Mouse (Mus musculus): Measurements from ENCODE around the gene Art3.

Art3 gene

GRCm38 (mm10) chr5:92331635-92332338, at the start of gene Art3:
TSS of gene Art3 (plus strand) at chr5:92331827.
- DNase-seq (ENCODE audit: low spot score in 2 of 2): no peak

- no peak for DNase-seq (ENCODE audit: low spot score in 2 of 2)
These were observed 49.1 kb upstream of the Art3 start for GRCm38 (mm10) chr5:92282571-92282970.

GRCm38 (mm10) chr5:92283107-92283506, 48.5 kb upstream of the Art3 start:
- DNase-seq (ENCODE audit: low spot score in 2 of 2): no peak

GRCm38 (mm10) chr5:92287840-92288239, 43.8 kb upstream of the Art3 start:
- DNase-seq (ENCODE audit: low spot score in 2 of 2): no peak

- no peak for DNase-seq (ENCODE audit: low spot score in 2 of 2)
These were observed 39.8 kb upstream of the Art3 start for GRCm38 (mm10) chr5:92291652-92292414.

GRCm38 (mm10) chr5:92294525-92294924, 37.1 kb upstream of the Art3 start:
- no peak for DNase-seq (ENCODE audit: low spot score in 2 of 2)

GRCm38 (mm10) chr5:92302149-92302840, 29.3 kb upstream of the Art3 start:
- no peak for DNase-seq (ENCODE audit: low spot score in 2 of 2)

GRCm38 (mm10) chr5:92304291-92304690, 27.3 kb upstream of the Art3 start:
- DNase-seq (ENCODE audit: low spot score in 2 of 2): no peak

GRCm38 (mm10) chr5:92309681-92310511, 21.7 kb upstream of the Art3 start, which contains the start of gene Sdad1:
TSS of gene Sdad1 (minus strand) at chr5:92310479.
- peak; percentile 92 to 93 for DNase-seq (ENCODE audit: low spot score in 2 of 2)

- DNase-seq (ENCODE audit: low spot score in 2 of 2): peak; percentile 73 to 80
These were observed 19.4 kb upstream of the Art3 start for GRCm38 (mm10) chr5:92312046-92312715.

- no peak for DNase-seq (ENCODE audit: low spot score in 2 of 2)
These were observed 17.9 kb upstream of the Art3 start for GRCm38 (mm10) chr5:92313776-92314175.

GRCm38 (mm10) chr5:92318119-92318518, 13.5 kb upstream of the Art3 start:
- DNase-seq (ENCODE audit: low spot score in 2 of 2): no peak

GRCm38 (mm10) chr5:92318596-92318995, 13.0 kb upstream of the Art3 start:
- no peak for DNase-seq (ENCODE audit: low spot score in 2 of 2)

GRCm38 (mm10) chr5:92321631-92322400, 9.8 kb upstream of the Art3 start:
- no peak for DNase-seq (ENCODE audit: low spot score in 2 of 2)

GRCm38 (mm10) chr5:92322612-92323011, 9.0 kb upstream of the Art3 start:
- no peak for DNase-seq (ENCODE audit: low spot score in 2 of 2)

GRCm38 (mm10) chr5:92323264-92323663, 8.4 kb upstream of the Art3 start:
- DNase-seq (ENCODE audit: low spot score in 2 of 2): no peak

GRCm38 (mm10) chr5:92327367-92327766, 4.3 kb upstream of the Art3 start:
- no peak for DNase-seq (ENCODE audit: low spot score in 2 of 2)

GRCm38 (mm10) chr5:92327929-92328328, 3.7 kb upstream of the Art3 start, which contains the start of gene Cxcl9:
TSS of gene Cxcl9 (minus strand) at chr5:92328079.
- no peak for DNase-seq (ENCODE audit: low spot score in 2 of 2)

- no peak for DNase-seq (ENCODE audit: low spot score in 2 of 2)
These were observed 505 bp upstream of the Art3 start for GRCm38 (mm10) chr5:92331122-92331521.

GRCm38 (mm10) chr5:92332359-92332840, 773 bp downstream of the Art3 start:
- no peak for DNase-seq (ENCODE audit: low spot score in 2 of 2)
